Mouse (Mus musculus) liver, embryonic 14.5 days (tissue): Measurements from ENCODE around the gene Asb6.

Experiments used
- CTCF ChIP-seq: IDR thresholded peaks from 2 replicates; pipeline ENCODE4 v1.5.1; 2016; ENCODE audit warnings: antibody characterized with exemption, low read depth, control low read depth
- EP300 ChIP-seq: IDR thresholded peaks from 2 replicates; pipeline ENCODE4 v1.6.1; 2016; ENCODE audit warnings: antibody characterized with exemption, low read depth

DNA sequence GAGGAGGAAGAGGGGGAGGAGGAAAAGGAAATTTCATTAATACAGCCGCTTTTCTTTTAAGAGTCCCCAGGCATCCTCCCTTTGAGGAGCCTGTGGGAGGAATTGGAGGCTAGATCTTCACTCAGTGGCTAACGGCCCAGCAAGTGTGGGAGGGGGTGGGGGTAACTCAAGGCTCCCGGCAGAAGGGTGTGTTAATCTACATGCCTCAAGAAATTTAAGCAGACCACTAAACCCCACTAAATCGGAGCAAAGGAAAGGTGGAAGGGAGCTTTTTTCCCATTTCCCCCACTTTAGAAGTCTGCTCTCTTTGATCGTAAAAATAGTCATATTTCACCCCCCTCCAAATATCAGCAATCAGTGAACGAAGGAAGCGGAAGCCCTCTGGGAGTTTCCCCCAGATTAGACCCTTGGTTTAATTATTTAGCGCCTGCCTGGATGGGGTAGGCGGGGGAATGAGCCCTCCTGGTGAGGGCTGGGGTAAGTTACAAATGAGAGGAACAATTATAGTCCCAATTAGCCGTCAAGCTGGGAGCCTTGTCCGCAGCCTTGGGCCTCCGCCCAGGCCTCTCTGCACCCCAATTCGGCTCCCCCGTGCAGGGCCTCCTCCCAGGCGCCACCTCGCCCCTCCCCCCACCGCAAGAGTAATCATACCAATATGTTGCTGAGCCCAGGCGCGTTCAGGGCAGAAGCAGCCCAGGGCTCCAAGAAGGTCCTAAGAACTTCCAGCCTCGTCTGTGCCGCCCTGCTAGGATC, 6.3 kb upstream of the Asb6 start:
- TF ChIP-seq CTCF (no peak), EP300 (no peak)
